Mouse (Mus musculus): Measurements from ENCODE around the gene Vsig2.

The Vsig2 gene

DNA sequence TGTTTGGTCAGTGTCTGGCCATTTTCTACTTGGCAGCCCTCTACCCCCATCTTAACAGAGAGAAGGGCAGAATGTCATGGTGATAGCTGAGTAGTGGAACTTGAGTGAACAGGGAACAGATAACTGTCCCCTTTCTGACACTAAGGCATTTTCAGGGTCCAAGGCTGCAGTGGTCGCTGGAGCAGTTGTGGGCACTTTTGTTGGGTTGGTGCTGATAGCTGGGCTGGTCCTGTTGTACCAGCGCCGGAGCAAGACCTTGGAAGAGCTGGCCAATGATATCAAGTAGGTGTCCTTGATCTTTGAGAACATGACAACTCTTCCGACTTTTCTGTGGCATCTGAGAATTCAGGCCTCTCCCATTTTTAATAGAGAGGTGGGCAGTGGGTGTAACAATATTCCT is 2.2 kb upstream of the Vsig2 start:
- DNase-seq (ENCODE audit: low spot score) = no peak

DNA sequence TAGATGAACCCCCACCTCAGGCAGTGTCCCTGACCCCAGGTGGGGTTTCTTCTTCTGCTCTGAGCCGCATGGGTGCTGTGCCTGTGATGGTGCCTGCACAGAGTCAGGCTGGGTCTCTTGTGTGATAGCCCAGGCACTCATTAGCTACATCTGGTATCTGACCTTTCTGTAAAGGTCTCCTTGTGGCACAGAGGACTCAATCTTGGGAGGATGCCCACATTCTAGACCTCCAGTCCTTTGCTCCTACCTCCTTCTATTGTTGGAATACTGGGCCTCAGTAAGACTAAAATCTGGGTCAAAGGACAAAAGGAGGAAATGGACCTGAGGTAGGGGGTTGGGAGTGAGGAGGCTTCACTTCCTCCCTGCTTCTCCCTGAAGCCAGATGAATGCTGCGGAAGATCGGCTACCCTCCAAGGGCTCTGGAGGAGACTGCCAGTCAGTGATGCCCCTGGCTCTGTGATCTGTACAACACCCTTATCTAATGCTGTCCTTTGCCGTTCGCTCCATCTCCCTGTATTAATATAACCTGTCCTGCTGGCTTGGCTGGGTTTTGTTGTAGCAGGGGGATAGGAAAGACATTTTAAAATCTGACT is 1.3 kb upstream of the Vsig2 start:
- DNase-seq (ENCODE audit: low spot score) = no peak

DNA sequence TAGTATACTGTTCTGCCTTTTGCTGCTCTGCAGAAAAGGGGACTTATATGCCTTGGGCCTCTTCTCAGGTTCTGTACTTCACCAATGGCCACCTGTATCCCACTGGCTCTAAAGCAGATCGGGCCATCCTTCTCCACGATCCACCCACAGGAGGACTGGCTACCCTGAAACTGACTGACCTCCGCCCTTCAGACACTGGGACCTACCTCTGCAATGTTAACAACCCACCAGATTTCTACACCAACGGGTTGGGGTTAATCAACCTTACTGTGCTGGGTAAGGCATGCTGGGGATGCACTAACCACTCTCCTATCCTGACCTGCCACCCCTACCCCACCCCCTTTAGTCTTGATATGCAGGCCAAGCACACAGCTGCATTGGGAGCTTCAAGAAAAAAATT is 1.2 kb downstream of the Vsig2 start:
- DNase-seq (ENCODE audit: low spot score) = no peak

DNA sequence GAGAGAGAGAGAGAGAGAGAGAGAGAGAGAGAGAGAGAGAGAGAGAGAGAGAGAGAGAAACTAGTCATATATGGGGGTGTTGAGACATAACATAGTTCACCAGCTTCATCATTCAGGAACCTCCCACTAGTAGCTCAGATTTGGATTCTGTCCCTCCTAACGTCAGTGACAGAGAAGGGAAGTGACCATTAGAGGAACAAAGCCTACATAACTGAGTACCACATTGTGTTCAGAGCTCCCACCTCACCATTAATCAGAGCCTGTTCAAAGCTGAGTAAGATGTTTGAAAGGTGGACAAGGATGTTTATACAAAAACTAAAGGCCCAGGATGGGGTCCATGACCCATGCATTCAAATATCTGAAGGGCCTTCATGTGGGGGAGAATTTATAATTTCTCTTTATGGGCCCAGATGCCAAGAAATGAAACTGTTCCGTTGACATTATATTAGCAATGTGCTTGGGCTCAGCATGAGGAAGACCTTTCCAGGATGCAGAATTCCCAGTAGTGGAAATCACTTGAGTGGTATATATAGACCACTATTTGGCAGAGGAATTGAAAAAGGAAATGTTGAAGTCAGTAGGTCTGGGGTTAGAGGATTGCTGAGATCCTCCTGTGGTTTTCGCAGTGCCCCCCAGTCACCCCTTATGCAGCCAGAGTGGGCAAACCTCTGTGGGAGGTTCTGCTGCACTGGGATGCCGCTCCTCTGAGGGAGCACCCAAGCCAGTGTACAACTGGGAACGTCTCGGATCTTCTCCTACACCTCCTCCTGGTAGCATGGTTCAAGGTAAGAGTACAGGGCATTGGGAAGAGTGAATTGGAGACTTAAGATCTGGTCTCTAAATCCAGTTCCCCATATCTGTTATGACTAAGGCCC is 1.9 kb downstream of the Vsig2 start:
- no peak for DNase-seq (ENCODE audit: low spot score)

DNA sequence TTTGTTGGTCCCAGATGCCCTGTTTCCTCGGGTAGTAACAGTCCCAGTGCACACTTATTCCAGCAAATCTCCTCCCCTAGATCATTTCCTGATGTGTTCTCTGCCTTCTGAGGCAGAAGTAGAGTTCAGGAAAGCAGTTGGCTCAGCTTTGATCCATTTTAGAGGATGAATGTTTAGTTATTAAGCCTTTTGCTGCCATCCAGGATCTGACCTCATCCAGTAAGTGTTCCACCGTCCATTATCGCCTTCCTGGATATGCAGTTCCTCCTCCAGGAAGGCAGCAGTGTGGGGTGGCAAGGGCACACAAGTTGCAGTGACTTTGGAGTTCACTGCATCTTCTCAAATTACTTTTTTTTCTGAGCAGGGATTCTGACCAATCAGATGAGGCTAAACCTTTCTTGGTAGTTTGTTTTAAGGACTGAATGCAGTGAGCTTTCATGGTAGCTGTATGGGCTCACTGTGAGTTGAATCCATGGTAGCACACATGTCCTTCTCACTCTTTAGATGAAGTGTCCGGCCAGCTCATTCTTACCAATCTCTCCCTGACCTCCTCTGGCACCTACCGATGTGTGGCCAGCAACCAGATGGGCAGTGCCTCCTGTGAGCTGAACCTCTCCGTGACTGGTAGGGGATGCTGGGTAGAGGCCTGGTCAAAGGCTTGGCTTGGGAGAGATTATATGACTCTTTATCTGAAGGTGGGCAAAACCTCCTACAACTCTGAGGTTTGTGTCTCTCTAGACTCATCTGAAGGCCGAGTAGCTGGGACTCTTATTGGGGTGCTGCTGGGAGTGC is 3.0 kb downstream of the Vsig2 start:
- DNase-seq (ENCODE audit: low spot score) = no peak

DNA sequence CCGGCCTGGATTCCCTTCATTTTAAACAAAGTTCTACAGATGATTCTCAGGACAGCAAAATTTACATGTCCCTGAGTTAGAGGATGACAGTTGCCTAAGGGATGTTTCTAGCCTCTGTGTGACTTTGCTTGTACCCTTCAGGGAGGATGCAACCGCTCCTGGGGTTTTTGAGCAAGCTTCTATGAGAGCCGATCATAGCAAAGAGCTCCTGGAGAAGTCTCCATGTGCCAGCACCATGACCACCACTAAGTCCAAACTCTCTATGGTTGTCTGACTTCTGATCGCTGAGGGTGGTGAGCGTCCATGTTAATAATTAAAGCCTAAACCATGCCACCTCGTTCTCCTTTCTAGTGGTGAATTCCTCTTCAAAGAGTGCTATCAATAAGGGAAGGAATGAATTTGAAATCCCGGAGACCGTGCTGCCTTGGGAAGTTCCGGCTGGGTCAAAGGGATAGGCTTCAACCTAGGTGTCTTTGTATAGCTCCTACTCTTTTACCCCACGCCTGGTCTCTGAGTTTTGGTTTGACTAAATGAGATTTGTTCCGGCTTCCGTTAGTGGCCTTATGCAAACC is 4.9 kb downstream of the Vsig2 start:
- no peak for DNase-seq (ENCODE audit: low spot score)

DNA sequence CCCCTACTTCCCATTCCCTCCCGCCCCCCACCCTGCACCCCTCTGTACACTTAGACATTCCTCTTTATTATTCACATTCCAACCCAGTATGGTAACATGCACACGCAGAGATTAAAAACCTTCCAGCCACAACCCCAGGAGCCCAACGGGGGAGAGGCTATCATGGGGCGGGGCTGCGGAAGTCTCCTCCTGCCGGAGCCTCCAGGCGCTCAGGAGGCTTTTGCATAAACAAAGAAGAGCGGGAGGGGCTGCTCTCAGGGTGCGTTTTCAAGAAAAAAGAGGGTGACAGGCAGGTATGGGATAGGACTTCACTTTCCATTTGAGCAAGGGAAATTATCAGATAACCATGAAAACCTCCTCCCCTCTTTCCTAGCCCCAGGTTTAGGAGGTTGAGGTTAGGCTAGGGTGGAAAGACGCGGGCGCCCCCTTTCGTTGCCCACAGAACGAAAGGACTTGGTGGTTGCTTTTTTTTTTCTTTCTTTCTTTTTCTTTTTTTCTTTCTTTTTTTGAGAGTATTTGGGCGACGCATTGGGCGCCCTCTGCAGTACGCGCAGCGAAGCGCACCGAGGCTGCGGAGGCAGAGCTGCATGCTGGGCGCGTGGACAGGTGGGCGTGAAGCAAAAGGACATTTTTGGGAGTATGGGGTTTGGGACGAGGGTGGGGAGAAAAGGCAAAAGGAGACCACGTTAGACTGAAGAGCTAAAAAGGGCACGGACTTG is 5.6 kb downstream of the Vsig2 start:
- no peak for DNase-seq (ENCODE audit: low spot score)

DNA sequence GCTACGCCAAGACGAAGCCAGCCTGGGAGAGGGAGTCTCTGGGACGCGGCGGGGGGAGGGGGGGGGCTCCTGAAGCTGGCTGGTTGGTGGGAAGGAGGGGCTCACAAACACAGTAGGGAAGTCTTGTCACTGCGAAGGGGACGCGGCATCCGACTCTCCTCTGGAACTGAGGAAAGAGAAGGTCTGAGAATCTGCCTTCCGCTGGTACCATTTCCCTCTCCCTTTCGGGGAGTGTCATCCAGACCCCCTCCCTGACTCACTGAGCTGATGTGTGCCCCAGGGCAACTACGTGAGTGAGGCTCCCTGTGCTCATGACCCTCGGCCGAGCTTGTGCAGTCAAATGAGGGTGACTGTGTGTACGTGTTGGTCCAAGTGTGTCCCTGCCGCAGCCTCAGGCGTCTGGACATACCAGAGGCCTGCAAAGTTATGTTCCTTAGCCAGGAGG is 6.1 kb downstream of the Vsig2 start:
- no peak for DNase-seq (ENCODE audit: low spot score)

DNA sequence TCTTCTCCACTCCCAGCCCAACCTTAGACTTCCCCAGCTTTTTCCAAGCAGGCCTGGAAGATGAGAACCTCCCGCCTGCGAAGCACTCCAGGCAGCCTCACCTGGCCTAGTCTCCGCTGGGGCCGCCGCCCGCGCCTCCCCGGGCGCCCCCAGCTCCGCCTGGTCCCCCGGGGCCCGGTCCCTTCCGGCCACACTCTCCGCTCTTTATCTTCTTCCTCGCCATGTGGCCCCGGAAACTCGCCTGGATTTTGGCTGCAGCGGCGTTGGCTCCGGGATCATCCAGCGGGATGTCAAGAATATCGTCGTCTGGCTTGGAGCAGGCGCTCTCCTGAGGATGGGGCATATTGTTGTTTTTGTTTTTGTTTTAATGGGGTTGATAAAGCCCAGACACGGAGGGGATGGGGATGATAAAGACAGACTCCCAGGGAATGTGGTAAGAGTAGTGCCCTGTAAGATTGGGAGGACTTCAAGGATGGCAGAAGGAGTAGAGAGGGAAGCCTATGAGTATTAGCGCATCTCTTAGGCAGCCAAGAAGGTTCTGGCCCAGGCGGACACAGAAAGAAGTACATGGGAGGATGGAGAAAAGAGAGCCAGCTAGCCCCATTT is 6.9 kb downstream of the Vsig2 start:
- DNase-seq (ENCODE audit: low spot score) = no peak

DNA sequence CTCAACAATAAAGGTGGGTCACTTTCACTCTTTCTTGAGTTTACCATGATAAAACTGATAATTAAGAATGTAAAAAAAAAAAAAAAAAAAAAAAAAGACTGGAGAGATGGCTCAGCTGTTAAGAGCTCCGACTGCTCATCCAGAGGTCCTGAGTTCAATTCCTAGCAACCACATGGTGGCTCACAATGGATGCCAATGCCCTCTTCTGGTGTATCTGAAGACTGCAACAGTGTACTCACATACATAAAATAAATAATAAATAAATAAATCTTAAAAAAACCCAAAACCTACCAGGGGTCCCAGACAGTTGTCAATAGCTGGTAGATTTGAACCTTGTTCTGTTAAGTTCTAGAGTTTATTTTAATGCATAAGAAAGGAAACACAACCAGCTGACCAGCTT is 7.8 kb downstream of the Vsig2 start:
- no peak for DNase-seq (ENCODE audit: low spot score)

DNA sequence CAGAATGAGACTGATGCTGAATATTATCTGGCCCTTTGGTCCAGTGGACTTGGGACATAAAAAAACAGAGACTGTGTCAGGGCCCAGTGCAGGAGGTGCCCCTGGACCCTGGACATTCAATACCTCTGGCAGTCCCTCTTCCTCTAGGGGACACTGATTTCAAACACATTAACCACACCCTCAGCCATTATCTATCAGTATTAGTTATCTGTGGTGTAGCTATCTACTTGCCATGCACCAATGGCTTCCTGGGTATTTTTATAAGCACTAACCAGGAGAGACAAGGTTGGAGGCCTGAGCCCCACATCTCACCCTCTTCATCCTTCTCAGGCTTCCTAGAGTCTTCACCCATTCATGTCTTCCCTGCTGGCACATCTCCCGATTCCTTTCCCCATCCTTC is 11.4 kb downstream of the Vsig2 start:
- DNase-seq (ENCODE audit: low spot score) = no peak

DNA sequence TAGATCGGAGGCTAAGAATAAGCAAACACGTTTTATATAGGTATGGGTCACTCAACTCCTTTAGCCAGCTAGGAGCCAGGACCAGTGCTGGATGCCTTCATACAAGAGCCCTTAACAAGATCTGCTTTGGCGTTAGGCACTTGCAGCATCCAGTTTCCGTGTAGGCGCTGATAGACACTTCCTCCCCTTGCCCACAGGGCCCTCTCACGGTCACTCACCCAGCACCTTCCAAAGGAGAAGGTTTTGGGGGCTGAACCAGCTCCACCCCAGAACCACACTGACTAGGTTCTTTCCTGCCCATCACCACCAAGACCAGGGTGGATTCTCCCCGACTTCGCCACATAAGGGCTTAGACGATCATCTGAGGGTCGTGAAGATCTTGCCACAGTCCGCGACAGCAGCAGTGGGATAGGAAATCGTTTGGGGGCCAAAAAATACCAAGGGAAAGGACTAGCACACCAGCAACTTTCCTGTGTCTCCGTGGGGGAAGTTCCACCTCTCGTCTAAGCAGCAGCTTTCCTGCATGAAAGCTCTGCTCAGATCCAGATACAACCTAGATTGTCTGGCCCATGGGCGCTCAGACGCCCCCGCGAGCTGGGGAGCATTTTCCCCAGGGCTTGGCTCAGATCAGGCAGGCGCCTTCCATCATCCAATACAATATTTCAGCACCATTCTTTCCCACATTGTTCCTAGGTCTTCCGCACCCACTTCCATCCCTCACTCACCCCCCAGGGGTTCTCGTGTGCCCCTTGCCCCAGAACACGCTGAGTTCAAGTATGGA is 12.9 kb downstream of the Vsig2 start:
- DNase-seq (ENCODE audit: low spot score) = no peak

DNA sequence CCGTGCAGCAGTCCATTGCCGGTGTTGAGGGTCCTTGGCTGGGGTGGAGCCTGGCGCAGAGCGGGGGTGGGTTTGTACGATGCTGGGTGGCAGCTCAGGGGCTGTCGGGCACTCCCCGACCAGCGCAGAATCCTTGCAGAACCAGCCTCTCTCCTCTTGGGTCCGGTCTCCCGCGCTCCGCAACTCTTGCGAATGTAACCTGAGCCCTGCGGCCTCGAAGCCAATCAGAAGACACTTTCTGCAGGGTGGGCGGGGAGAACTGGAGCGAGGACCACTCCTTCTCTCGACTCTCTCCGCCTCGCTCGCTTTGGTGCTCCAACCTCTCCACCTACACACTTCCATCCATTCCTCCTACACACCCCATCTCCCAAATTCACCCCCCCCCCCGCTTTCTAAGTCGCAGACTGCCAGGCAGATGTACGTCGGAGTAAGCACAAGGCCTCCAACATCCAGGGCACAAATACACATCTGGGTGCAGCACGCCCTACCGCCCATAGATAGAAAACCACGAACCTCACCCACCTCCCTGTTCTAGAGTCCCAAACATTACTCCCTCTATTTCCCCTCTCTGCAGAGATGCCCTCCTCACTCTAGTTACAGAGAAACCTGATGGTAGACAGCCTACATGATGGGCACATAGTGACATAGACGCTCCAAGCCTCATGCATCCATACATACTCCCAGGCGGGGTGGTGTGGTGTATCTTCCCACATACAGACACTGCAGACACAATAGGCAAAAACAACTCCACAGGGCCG is 13.7 kb downstream of the Vsig2 start, which contains the start of gene Nrgn:
Gene Nrgn (minus strand): TSS at position 369 of the 758 bp plus-strand sequence.
- DNase-seq (ENCODE audit: low spot score) = peak; percentile 46

DNA sequence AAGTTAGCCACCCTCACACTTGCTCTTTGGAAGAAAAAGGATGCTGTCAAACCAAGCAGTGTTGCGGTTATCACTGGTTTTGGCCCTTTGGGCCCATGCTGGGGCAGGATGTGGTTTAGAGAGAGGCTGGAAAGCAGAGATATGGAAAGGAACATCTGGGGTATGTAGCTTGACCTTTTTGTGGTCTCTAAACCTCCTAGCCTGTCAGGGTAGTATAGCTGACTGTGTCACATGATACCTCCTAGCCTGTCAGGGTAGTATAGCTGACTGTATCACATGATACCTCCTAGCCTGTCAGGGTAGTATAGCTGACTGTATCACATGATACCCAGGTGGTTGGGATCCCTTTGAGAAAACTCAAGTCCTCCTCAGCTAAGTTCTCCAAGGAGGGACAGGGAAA is 15.2 kb downstream of the Vsig2 start:
- DNase-seq (ENCODE audit: low spot score) = no peak

DNA sequence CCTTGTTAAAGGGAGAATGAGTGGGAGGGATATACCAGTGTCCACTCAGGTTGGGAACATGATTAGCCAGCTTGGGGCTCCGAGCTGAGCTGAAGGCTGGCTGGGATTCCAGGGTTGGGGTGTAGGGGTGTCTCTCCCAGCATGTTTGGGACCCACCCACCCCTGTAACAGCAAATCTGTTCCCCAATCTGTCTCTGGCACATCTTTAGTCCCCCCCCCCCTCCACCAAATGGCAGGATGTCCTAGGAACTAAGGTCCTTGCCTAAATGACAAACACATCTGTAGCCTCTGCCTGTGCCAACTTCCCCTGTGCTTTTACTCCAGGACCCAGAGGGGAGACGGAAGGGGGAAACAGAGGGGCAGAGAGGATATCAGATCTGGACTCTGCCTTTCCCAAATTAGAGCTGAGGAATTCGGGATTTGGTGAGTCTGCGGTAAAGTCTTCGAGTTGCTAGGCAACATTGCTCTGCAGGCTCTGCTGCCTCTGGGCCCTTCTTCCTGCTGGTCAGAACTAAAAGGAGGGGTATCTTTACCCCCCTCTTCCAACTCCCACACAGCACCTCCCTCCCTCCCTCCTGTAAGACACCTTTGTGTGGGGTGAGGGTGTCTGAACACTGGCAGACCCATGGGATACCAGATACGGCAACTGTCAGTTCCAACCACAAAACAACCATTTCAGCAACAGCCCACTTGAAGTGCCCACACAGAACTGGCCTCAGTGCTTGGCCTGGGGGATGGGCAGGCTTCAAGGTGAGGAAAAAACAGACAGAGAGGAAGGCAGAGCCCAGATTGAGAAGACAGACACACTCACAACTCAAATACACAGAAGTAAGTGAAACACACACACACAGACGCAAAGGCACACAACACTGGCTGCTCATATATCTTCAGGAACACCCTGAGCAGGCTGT is 16.0 kb downstream of the Vsig2 start, which contains the start of gene Siae:
Gene Siae (plus strand): TSS at position 861 of the 911 bp plus-strand sequence.
- DNase-seq (ENCODE audit: low spot score) = no peak

DNA sequence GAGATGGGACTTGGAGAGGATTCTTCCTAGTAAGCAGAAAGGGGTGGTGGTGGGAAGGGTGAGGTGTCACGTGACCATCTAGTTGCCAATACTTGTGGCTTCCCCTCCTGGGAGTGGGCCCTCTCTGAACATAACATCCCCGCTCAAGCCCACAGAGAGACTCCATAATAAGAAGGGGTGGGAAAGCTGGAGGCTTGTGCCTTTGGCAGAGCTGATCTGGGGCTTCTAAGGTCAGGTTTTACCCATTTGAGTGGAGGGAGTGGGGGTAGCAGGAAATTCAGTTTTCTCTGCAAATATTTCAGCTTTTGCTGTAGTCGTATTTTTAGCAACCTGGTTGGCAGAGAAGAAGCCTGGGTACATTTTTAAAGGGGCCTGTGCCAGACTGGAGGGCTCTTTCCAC is 17.3 kb downstream of the Vsig2 start:
- no peak for DNase-seq (ENCODE audit: low spot score)

DNA sequence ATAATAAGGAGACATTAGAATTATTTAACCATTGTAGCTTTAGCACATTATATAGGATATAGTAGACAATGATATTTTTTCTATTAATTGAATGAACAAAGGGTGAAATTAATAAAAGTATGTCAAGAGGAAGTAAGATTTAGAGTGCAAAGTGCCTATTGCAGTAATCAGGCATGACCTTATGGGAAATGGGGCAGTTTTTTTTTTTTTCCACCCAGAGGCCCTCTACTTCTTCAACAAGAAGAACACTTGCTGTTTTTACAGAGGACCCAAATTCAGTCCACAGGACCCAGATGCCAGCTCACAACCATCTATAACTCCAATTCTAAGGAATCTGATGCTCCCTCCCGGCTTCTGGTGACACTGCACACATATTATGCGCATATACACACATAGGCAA is 21.6 kb downstream of the Vsig2 start:
- DNase-seq (ENCODE audit: low spot score) = no peak

DNA sequence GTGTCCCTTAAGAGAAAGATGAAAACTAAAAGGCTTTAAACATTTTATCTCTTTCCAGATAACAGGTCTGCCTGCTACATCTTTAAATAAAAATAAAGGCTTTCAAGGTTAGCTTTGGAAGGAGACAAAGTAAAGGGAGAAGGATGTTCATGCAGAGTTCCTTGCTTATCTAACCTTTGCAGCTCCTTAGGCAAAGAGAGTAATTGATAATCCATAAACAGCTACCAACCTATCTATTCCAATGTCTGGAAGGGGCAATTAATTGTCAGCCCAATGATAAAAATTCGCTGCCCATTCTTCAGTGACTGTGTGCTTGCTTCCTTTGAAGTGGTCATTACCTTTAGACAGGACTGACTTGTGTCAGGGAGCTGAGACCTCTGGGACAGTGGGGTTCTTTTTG is 24.8 kb downstream of the Vsig2 start:
- DNase-seq (ENCODE audit: low spot score) = no peak

DNA sequence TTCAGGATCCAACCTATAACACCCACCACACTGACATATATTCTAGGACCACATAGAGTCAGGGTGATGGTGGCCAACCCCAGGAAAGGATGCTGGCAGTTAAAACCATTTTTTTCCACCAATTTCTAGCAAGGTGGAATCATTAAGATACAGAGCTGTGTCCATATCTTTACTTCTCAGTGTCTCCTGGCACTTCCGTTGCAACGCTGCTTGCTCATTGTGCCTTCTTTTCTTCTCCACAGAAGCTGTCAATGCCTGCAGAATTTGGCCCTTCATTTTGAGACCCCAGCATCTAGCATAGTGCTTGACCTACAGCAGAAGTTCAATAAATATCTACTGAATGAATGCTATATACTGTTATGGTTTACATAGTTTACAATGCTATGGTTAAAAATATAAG is 28.0 kb downstream of the Vsig2 start:
- DNase-seq (ENCODE audit: low spot score) = no peak
